Comparison of ENCODE assay signal across 23 mouse cellular contexts in the genomic region with DNA sequence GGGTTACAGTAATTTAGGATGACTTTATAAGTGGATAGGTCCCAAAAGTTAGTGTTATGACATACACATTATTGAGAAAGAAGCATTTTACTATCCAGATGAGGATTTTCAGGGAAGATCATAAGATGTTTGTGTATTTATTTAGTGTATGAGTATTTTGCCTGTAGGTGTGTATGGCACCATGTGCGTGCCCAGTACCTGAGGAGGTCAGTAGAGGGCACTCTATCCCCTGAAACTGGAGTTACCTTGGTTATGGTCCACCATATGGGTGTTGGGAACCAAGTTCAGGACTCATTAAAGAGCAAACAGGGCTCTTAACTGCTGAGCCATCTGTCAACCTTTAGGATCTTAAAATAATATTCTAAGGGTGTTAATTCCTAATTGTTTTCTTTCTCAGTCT.
"Had no signal": no experiment of that assay in that cellular context is flagged by ENCODE, and none has a peak within 500 bp of the region (broad histone marks: within the 10 kb centered on the region; RNA-seq: fewer than 3 reads in every experiment).

No protein-coding gene starts in this region.

- H3K27ac ChIP-seq: gastrocnemius, adult 2 months; heart, adult 2 months; hindbrain, embryonic 10.5 days; hindbrain, embryonic 12.5 days; hindbrain, embryonic 14.5 days; intestine, embryonic 15.5 days; limb, embryonic 10.5 days; limb, embryonic 12.5 days; liver, embryonic 13.5 days; liver, embryonic 15.5 days had no signal

- ATAC-seq: hindbrain, embryonic 16.5 days; inflammation-experienced regulatory T-cells, adult 6 months; intestine, embryonic 15.5 days; intestine, postnatal 0 days had no signal

- H3K9me3 ChIP-seq: hindbrain, embryonic 10.5 days; hindbrain, embryonic 12.5 days; intestine, embryonic 15.5 days; limb, embryonic 10.5 days; limb, embryonic 12.5 days; liver, embryonic 13.5 days; liver, embryonic 15.5 days had no signal

- DNase-seq: gastrocnemius, adult 2 months; gastrocnemius, postnatal 10 days; gastrocnemius, postnatal 25 days; heart, adult 2 months; heart, postnatal 10 days; heart, postnatal 4 days; kidney, adult 18-20 months; kidney, adult 8-10 months; kidney, postnatal 14 days; kidney, postnatal 36 days; layer of hippocampus, postnatal 36 days; liver; liver, embryonic 13.5 days had no signal

- H3K4me3 ChIP-seq: gastrocnemius, adult 2 months; heart, adult 2 months; hindbrain, embryonic 10.5 days; hindbrain, embryonic 12.5 days; intestine, embryonic 15.5 days; limb, embryonic 10.5 days; limb, embryonic 12.5 days; liver, embryonic 13.5 days; liver, embryonic 15.5 days had no signal

- H3K36me3 ChIP-seq: hindbrain, embryonic 10.5 days; hindbrain, embryonic 12.5 days; intestine, embryonic 15.5 days; limb, embryonic 10.5 days; limb, embryonic 12.5 days; liver, embryonic 13.5 days; liver, embryonic 15.5 days had no signal

- H3K9ac ChIP-seq: hindbrain, embryonic 12.5 days; hindbrain, embryonic 14.5 days; intestine, embryonic 15.5 days; limb, embryonic 12.5 days; liver, embryonic 13.5 days; liver, embryonic 15.5 days had no signal

- H3K27me3 ChIP-seq: hindbrain, embryonic 12.5 days; intestine, embryonic 15.5 days; limb, embryonic 12.5 days; liver, embryonic 13.5 days; liver, embryonic 15.5 days had no signal

- H3K4me1 ChIP-seq: hindbrain, embryonic 10.5 days; hindbrain, embryonic 12.5 days; intestine, embryonic 15.5 days; limb, embryonic 12.5 days; liver, embryonic 13.5 days; liver, embryonic 15.5 days had no signal
